Mouse (Mus musculus) layer of hippocampus, adult 18-20 months (tissue): ENCODE measurements at regions not wholly inside any gene's neighbourhood (a gene's known extent, or its start where the extent isn't known, plus 50 kb on each side); places are given as distances from the start of the nearest gene placed in this dataset.
A peak's percentile ranks its signal among the peaks of the same experiment; 100 is the strongest.

ENCODE experiments used
- DNase-seq, 2 experiments: peaks; one replicate each; pipeline ENCODE4 v3.0.0; 2022; ENCODE audit warnings: low spot score in 2 of 2

- DNase-seq = no peak
Observed at GRCm38 (mm10) chr13:16746451-16746850, 734.8 kb downstream of the Inhba start.

DNA sequence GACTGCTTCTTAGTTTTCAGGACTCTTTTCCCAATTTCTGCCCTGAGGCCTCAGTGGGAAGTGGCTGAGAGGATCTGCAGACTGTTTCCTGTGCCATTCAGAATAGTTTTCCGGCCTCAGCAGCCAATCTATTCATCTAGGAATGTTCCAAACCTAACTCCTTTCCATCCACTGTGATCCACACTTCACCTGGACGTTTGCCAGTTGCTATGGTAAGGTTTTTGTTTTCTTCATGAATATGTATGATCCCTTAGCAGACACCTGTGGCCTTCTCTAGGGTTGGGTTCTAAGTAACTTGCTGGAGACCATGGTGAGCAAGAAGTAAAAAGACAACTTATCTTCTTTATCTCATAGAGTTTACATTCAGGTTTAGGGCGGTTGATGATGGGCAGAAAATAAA is 744.6 kb downstream of the Inhba start:
- DNase-seq = no peak

- DNase-seq = no peak
Observed at GRCm38 (mm10) chr13:16760045-16760444, 748.4 kb downstream of the Inhba start.

DNA sequence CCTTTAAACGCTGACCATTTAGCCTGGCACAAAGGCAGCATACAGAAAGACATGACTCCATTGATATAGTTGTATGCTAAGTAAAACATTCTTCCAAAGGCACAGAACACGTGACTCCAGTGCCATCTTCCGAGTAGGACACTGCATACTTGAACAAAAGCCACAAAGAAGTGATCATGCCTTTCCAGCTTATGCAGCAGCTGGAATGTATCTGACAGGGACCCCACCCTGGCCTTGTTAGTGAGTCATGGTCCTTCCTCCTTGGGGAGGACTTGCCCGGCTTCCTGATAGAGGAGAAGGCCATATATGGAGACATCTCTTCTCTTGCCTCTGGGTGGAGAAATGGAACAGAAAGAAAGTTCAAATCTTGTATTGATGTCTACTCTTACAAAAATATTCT is 749.8 kb downstream of the Inhba start:
- DNase-seq = no peak

DNA sequence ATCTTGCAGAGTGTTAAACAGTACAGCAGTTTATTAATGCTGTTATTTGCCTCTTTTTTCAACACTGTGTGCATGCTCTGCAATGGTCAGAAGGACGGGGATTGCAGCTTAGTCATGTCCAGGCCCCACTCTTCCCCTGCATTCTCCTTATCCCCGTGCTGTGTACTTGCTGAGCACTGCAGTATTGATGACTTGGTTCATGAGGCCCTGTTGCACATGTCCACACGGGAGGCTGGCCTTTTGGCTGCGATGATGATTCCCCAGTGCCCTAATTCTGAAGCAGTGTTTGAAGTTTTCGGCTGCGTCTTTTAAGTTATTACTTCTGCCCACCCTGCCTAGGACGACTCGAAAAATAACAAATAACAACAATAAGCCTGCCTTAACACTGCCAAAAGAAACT is 750.7 kb downstream of the Inhba start:
- DNase-seq = peak; percentile 4 to 9

GRCm38 (mm10) chr13:16762727-16763512 is 751.3 kb downstream of the Inhba start:
- DNase-seq = peak in 1 of 2 experiments; percentile 17

GRCm38 (mm10) chr13:16763746-16764145 is 752.1 kb downstream of the Inhba start:
- DNase-seq = peak; percentile 8 to 74

DNA sequence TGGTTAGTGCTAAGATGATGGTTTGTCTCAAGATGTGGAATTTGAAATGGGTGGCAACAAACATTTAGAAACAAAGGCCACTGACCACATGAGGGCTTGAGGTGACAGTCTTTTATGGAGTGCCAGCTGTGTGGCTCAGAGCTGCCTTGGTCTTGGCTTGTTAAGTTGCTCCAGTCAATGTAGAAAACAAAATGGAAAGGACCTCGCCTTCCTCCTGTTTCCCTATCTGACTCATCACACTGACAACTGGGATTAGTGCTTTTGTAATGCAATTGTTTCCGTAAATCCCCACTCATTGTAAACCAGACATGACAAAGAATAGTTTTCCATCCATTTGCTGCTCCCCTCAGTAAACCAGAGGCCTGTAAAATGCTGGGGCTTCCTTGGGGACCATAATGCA is 757.8 kb downstream of the Inhba start:
- no peak for DNase-seq

GRCm38 (mm10) chr13:16769848-16770422 is 758.3 kb downstream of the Inhba start:
- no peak for DNase-seq

GRCm38 (mm10) chr13:16771845-16772244 is 760.2 kb downstream of the Inhba start:
- no peak for DNase-seq

DNA sequence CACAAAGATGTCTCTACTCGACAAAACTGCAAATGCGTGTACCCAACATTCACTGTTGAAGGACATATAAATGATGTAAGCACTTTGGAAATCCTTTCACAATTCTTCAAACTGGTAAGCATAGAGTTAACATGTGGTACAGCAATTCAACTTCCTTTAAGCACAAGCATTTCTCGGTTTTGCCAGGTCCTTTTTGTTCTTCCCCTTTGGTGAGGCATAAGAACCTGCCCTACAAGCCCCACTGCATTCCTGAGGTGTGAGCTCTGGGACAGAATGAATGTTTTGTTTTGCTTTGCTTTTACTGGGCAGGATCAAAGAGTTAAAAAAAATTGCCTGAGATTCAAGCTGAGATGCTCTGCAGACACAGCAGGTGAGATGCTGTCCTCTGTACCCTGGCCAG is 793.9 kb downstream of the Inhba start:
- DNase-seq = no peak
